Mouse (Mus musculus) liver, adult 2 months (tissue): ENCODE measurements around the gene Tradd. TPM values are rescaled to one million over a fixed set of nuclear protein-coding genes. Genes with fewer than 3 reads are reported as not detected.
A peak's percentile ranks its signal among the peaks of the same experiment; 100 is the strongest.

Experiments
- DNase-seq: peaks from one replicate; pipeline ENCODE4 v3.0.0-alpha.2; 2011; ENCODE audit warnings: low read depth, low spot score; ENCODE audit errors: extremely low read depth
- H3K27ac ChIP-seq: fragments of 200-500 bp; replicated peaks from 2 replicates; pipeline ENCODE4 v1.5.1; 2012; ENCODE audit warnings: low read depth, mild to moderate bottlenecking, control low read depth, inconsistent platforms, low read length; ENCODE audit not compliant: insufficient read depth
- H3K27me3 ChIP-seq: fragments of 200-500 bp; 2 replicates; pipeline ENCODE4 v1.6.1; 2012; ENCODE audit warnings: mild to moderate bottlenecking, moderate library complexity, low read length, inconsistent platforms; ENCODE audit not compliant: control insufficient read depth, insufficient read depth
- H3K36me3 ChIP-seq: fragments of 200-500 bp; 2 replicates; pipeline ENCODE4 v1.6.1; 2012; ENCODE audit warnings: low read length, inconsistent platforms; ENCODE audit not compliant: control insufficient read depth, insufficient read depth
- H3K4me1 ChIP-seq: fragments of 200-500 bp; 2 replicates; pipeline ENCODE4 v1.6.1; 2011; ENCODE audit warnings: low read length; ENCODE audit not compliant: control insufficient read depth, insufficient read depth
- H3K4me3 ChIP-seq: fragments of 200-500 bp; 2 replicates; pipeline ENCODE4 v1.5.1; 2011; ENCODE audit warnings: low read depth, mild to moderate bottlenecking, control low read depth, low read length, moderate library complexity; ENCODE audit not compliant: insufficient read depth
- H3K79me2 ChIP-seq: fragments of 200-500 bp; 2 replicates; pipeline ENCODE4 v1.6.1; 2012; ENCODE audit warnings: inconsistent platforms, mild to moderate bottlenecking, low read length, moderate library complexity; ENCODE audit not compliant: control insufficient read depth, insufficient read depth
- H3K9ac ChIP-seq: fragments of 200-500 bp; 2 replicates; pipeline ENCODE4 v1.6.1; 2012; ENCODE audit warnings: low read depth, mild to moderate bottlenecking, control low read depth, inconsistent platforms, low read length
- CTCF ChIP-seq: fragments of 200-500 bp; IDR thresholded peaks from 2 replicates; pipeline ENCODE4 v1.5.1; 2011; ENCODE audit warnings: low read depth, low read length, control low read depth
- POLR2A ChIP-seq: fragments of 200-500 bp; IDR thresholded peaks from 2 replicates; pipeline ENCODE4 v1.6.1; 2011; ENCODE audit warnings: low read length, control low read depth; ENCODE audit not compliant: insufficient read depth; ENCODE audit errors: extremely low read depth
- WGBS: fragments of 180-500 bp; shearing (Covaris S2); methylation state at CpG from one replicate; pipeline ENCODE4 v1.1.7; 2018; 5-methylcytosine and 5-hydroxymethylcytosine counted together
- polyA plus RNA-seq: library from polyadenylated mRNA; depleted of rRNA; stranded (reverse); fragments of >200 nt; gene quantifications from 2 replicates; pipeline ENCODE4 v1.2.3, GENCODE M21; 2012
- total RNA-seq: library from RNA; depleted of rRNA; stranded (reverse); fragments of >200 nt; gene quantifications from 2 replicates; pipeline ENCODE4 v1.2.3, GENCODE M21; 2014

The Tradd gene
- total and polyA plus RNA-seq, 2 experiments: 11.8 to 16.1 TPM

- Histone ChIP-seq H3K79me2 (peaks cover 14% of the 10 kb centered on the region), H3K27ac (no peak overlapping the region), H3K27me3 (no peaks in the 10 kb centered on the region), H3K9ac (no peak overlapping the region), H3K36me3 (no peaks in the 10 kb centered on the region), H3K4me3 (no peak overlapping the region), H3K4me1 (peaks cover 20% of the 10 kb centered on the region)
- DNase-seq: no peak
- WGBS: 88% methylated on average over 13 of the region's 13 CpGs
- TF ChIP-seq POLR2A: no peak
- no peak for TF ChIP-seq CTCF
Measured at GRCm38 (mm10) chr8:105266775-105267174, 2.4 kb upstream of the Tradd start.

GRCm38 (mm10) chr8:105265128-105265527 lies 719 bp upstream of the Tradd start:
- 12% methylated on average over 10 of the region's 10 CpGs for WGBS
- Histone ChIP-seq H3K4me1 (peaks cover 16% of the 10 kb centered on the region), H3K27ac (peak overlapping the region; percentile 73), H3K4me3 (peak overlapping the region; percentile 92), H3K9ac (peak overlapping the region; percentile 30), H3K36me3 (no peaks in the 10 kb centered on the region), H3K27me3 (no peaks in the 10 kb centered on the region), H3K79me2 (peaks cover 14% of the 10 kb centered on the region)
- no peak for TF ChIP-seq POLR2A
- no peak for TF ChIP-seq CTCF
- peak; percentile 78 for DNase-seq

GRCm38 (mm10) chr8:105263244-105263912 lies 1.0 kb downstream of the Tradd start:
- Histone ChIP-seq H3K27ac (no peak overlapping the region), H3K27me3 (no peaks in the 10 kb centered on the region)
- TF ChIP-seq CTCF: no peak
- no peak for TF ChIP-seq POLR2A

GRCm38 (mm10) chr8:105261326-105261980 lies 3.0 kb downstream of the Tradd start:
- Histone ChIP-seq H3K79me2 (peaks cover 7% of the 10 kb centered on the region; the same call in 1 of the 2 replicates), H3K36me3 (no peaks in the 10 kb centered on the region), H3K9ac (no peak overlapping the region), H3K4me1 (peaks cover 9% of the 10 kb centered on the region; the same call in 1 of the 2 replicates), H3K27ac (no peak overlapping the region), H3K4me3 (no peak overlapping the region), H3K27me3 (no peaks in the 10 kb centered on the region)
- 85% methylated on average over 12 of the region's 12 CpGs for WGBS
- no peak for TF ChIP-seq POLR2A
- no peak for TF ChIP-seq CTCF
- DNase-seq: no peak

More at GRCm38 (mm10) chr8:105263244-105263912, 1.0 kb downstream of the Tradd start:
- Histone ChIP-seq H3K79me2 (peaks cover 13% of the 10 kb centered on the region), H3K4me1 (peaks cover 15% of the 10 kb centered on the region; the same call in 1 of the 2 replicates), H3K4me3 (no peak overlapping the region), H3K9ac (no peak overlapping the region), H3K36me3 (no peaks in the 10 kb centered on the region)
- WGBS: 45% methylated on average over 16 of the region's 16 CpGs
- DNase-seq: no peak

- H3K9ac ChIP-seq: no peak overlapping the region
- 90% methylated on average over 7 of the region's 7 CpGs for WGBS
- H3K36me3 ChIP-seq: no peaks in the 10 kb centered on the region
- TF ChIP-seq CTCF: no peak
- TF ChIP-seq POLR2A: no peak
- H3K79me2 ChIP-seq: peaks cover 7% of the 10 kb centered on the region; the same call in 1 of the 2 replicates
- H3K4me3 ChIP-seq: no peak overlapping the region
- no peak for DNase-seq
- no peaks in the 10 kb centered on the region for H3K27me3 ChIP-seq
- H3K4me1 ChIP-seq: peaks cover 9% of the 10 kb centered on the region; the same call in 1 of the 2 replicates
- no peak overlapping the region for H3K27ac ChIP-seq
Measured at GRCm38 (mm10) chr8:105260371-105261099, 3.9 kb downstream of the Tradd start.
